Mouse (Mus musculus) colon, adult 2 months (tissue): ENCODE data around the gene Ptpru. TPM values are rescaled to one million over a fixed set of nuclear protein-coding genes. Genes with fewer than 3 reads are reported as not detected.

Source experiments
- polyA plus RNA-seq: library from polyadenylated mRNA; depleted of rRNA; stranded (reverse); fragments of >200 nt; gene quantifications from 2 replicates; pipeline ENCODE4 v1.2.3, GENCODE M21; 2012; rRNA removed

The Ptpru gene
- polyA plus RNA-seq = 16.3 and 18.0 TPM in 2 replicates

DNA sequence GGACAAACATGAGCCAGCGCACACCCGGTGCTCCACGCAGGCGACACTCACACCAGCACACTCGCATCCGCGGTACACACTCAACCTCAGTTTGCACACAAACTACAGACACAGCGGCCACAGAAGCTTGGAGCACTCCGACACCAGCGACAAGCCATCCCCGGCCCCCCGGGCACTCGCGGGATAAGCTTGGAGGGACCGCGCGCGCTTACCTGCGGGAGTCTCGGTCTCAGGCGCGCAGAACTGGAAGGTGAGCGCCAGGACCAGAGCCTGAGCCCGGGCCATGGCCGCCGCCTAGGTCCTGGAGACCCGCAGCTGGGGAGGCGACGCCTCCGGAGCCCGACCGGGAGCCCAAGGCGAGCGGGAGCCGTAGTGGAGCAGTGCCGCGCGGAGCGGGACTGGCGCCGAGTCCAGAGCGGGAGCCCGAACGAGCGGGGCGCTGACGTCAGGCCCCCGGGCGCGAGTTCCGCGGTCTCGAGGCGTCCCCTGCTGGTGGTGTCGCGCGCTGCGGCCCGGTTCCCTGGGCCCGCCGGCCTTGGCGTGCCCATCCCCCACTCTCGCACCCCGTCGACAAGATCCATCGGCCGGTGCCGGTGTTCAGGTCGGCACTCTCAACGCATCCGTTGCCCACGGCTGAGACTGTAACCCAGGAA, at the start of gene Ptpru:
Gene Ptpru, minus strand, starts transcription at position 417 of the 653 bp plus-strand sequence.

DNA sequence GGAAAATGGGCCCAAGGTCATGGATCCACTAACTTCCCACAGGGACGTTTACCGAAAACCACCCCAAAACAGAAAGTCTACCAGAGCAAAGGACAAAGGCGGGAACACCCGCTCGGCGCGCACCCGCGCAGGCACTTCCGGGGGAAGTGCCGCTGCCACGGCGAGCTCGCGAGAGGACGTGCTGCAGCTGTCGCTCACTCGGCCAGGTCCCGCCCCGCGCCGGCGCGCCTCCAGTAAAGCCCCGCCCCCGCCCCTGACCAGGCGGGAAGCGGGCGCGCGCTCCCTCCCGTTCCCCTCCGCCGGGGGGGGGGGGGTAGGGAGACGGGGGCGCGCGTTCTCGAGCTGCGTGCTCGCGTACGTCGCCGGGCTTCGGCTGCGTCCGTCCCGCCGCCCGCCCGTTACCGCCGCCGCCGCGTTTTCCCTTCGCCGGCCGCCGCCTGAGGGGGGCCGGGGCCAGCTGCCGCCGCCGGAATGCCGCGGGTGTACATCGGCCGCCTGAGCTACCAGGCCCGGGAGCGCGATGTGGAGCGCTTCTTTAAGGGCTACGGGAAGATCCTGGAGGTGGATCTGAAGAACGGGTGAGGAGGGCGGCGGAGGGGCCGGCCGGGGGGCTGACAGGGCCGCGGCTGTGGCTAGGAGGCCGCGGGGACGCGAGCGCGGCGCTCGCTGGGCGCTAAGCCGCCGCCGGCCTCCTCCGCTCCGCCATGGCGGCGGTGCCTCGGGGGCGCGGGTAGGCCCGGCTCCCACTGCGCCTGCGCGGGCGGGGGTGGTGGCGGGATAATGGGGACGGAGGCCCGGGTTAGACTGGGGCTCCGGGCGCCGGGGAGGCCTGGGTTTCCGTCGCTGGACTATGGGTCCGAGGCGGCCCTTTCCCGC, 35.4 kb upstream of the Ptpru start, which contains the start of gene Srsf4:
Gene Srsf4, plus strand, starts transcription at position 325 of the 876 bp plus-strand sequence.

DNA sequence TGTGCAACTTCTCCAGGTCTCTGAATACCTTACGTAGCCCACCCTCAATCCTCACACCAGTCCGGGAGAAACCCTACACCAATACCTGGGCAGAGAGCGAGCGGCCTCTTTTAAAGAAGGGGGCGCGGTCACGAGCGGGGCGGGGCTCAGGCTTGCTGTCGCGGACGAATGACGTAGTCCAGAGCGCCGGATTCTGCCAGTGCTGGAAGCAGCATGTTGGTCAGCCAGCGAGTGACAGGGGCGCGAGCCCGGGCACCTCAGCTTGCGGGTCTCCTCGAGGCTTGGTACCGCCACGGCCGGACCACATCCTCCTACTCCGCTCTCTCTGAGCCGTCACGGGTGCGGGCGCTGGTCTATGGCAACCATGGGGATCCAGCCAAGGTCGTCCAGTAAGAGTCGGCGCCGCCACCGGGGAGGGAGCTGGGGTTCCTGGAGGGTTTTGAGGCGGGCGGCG, 5.2 kb upstream of the Ptpru start, which contains the start of gene Mecr:
Gene Mecr, plus strand, starts transcription at position 181 of the 454 bp plus-strand sequence.

Other genes starting within 250 kb of the Ptpru start
- gene Mecr, start 5.2 kb upstream of the Ptpru start, polyA plus RNA-seq = 83.1 and 97.5 TPM in 2 replicates
- gene Srsf4, start 35.3 kb upstream of the Ptpru start, polyA plus RNA-seq = 29.4 and 33.5 TPM in 2 replicates
- gene Tmem200b, start 83.5 kb upstream of the Ptpru start, polyA plus RNA-seq = 59.3 and 70.1 TPM in 2 replicates
- 0.13 and 0.19 TPM in 2 replicates for gene Gm10300, start 236.4 kb upstream of the Ptpru start, polyA plus RNA-seq
- gene Epb41, start 237.0 kb upstream of the Ptpru start, polyA plus RNA-seq = 21.9 and 22.1 TPM in 2 replicates